Mouse (Mus musculus) thymus, adult 2 months (tissue): ENCODE measurements around the gene Tgfbrap1.
"Not testable (repeated sequence)": the region's sequence is repeated elsewhere in the genome, so short reads cannot be mapped to it uniquely, and the experiment has no call there.

Experiments used
- CTCF ChIP-seq: fragments of 200-500 bp; IDR thresholded peaks from 2 replicates; pipeline ENCODE4 v1.5.1; 2012; ENCODE audit warnings: mild to moderate bottlenecking, control low read depth, low read length, moderate library complexity, borderline replicate concordance; ENCODE audit not compliant: control insufficient read depth, poor library complexity, insufficient read depth; ENCODE audit errors: extremely low read depth
- POLR2A ChIP-seq: fragments of 200-500 bp; IDR thresholded peaks from 2 replicates; pipeline ENCODE4 v1.6.1; 2012; ENCODE audit warnings: mild to moderate bottlenecking, low read length, control low read depth, moderate library complexity; ENCODE audit not compliant: control insufficient read depth, poor library complexity, insufficient read depth; ENCODE audit errors: extremely low read depth

- not testable (repeated sequence) for TF ChIP-seq CTCF, POLR2A
Observed at GRCm38 (mm10) chr1:43015153-43015685, 83.2 kb downstream of the Tgfbrap1 start.
